Mouse (Mus musculus): ENCODE data around the gene Kctd15. TPM values are rescaled to one million over a fixed set of nuclear protein-coding genes. Genes with fewer than 3 reads are reported as not detected.

Gene Kctd15
- polyA plus RNA-seq, 1 experiment from 2014 or later = 61.6 TPM

Other genes starting within 250 kb of the Kctd15 start
- gene Chst8, start 156.0 kb upstream of the Kctd15 start, polyA plus RNA-seq (2016; fragmentation: Nextera tagmentation; extraction: Ambion mirVana) = 10.6 and 11.5 TPM in 2 replicates

All from embryonic facial prominence, embryonic 12.5 days (tissue).